Mouse (Mus musculus) thymus, postnatal 36 days (tissue): ENCODE results near the gene Mgrn1.
A peak's percentile ranks its signal among the peaks of the same experiment; 100 is the strongest.

Experiments used
- DNase-seq, 2 experiments: peaks; one replicate each; pipeline ENCODE4 v3.0.0; 2022; ENCODE audit warnings: mixed read lengths in 2 of 2

The Mgrn1 gene

DNA sequence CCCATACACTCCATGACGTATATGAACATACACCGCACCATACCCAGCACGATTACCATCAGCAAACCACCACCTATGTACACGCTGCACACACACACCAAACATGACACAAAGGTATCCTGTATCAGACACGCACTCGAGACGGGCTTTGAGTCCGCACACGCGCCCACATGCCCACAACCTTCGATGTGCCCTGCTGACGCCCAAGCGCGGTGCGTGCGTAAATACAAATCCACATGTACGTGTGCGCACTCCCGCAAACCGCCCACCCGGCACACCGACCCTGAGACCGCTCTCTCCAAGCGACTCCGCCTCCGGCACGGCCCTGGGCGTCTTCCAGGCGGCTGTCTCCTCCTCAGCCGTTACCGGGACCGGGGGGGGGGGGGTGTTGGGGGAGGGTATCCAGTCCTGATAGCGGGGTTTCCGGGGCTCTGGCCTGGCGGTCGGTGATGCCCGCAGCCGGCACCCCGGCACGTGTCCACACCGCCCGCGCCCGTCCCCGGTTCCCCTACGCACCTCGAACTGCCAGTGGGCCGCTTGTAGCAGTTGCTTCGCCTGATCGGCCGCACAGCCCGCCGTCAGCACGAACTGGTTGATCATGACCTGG is 6.8 kb upstream of the Mgrn1 start:
- DNase-seq, result no peak

DNA sequence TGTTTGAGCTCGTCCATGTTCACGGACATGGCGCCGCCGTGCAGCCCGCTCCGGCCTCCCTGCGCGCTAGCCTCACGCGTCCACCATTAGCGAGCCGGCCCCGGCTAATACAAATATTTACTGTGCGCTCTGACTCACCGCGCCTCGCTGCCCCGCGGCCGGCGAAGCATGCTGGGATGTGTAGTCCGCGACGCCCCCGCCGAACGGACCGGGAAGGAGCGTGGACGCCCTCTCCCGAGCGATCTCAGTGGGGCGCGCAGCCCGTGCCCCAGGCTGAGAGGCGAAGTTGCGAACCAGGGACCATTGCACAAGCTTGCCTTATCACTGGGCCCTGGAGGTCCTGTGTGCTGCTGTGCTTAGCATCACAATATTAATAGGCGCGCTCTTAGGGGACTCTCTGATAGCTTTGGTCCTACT is 6.3 kb upstream of the Mgrn1 start:
- peak; percentile 85 to 87 for DNase-seq

DNA sequence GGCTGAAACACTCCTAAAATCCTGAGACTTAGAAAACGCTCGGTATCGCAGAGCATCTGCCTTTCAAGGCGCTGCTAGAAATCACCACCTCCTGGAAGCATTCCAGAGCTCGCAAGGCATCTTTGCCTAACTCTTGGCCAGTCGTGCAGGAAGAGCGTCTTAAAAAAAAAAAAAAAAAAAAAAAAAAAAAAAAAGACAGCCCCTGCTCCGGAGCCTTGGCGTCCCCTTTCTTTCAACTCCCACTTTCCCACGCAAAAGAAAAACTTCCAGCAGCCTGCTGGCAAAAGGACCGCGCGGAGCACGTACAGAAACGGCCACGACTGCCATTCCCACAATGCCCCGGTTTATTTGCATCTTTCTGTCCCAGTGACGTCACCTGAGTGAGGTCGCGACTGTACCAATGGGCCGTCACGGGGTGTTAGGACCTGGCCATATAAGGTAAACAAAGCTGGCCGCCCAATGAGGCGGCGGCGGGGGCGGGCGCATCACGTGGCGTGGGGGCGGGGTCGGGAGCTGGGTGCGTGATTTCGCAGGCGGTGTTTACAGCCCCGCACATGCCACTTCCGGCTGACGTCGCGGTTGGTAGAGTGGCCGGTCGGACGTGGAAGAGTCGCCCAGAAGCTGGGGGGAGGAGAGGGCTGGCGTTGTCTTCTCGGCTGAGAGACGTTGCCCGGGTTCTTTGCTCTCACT is 5.8 kb upstream of the Mgrn1 start, which contains the start of gene Ubald1:
Gene Ubald1, minus strand, starts transcription at position 180 of the 690 bp plus-strand sequence.
- peak; percentile 93 to 96 for DNase-seq

DNA sequence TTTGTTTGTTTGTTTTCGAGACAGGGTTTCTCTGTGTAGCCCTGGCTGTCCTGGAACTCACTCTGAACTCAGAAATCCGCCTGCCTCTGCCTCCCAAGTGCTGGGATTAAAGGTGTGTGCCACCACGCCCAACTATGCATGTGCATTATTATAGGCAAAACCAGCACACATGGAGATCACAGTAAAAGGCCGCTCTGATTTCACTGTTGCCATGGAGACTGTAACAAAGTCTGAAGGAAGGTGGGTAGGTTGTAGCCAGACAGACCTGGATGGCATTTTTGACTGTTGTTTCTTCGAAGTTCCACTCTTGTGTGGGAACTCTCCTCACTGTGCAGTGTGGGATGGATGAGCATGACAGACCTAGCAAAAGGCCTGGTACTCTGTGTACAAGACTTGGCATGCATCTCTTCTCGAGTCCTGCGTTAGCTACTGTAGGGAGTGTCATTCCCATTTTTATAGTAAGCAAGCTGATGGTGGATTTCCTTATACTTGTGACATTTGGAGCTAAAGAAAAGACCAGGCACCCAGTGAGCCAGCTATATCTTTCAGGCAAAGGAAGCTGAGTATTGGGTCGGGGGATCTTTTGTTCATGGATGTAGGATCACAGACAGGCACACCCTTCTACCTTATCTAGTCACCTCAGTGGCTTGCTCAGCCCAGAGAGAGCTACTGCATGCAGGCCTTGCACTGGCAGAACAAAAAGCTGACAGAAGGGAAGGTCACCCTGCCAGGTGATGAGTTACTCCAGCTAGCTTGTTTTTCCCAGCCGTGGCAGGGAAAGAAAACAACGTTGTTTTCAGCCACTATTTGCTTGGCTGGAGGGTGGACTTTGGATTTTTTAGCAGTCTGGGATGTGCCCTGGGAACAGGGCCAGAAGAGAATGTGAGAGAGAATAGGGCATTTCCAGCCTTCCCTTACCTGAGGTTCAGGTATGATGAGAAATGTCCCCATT is 4.4 kb upstream of the Mgrn1 start:
- DNase-seq, result no peak

DNA sequence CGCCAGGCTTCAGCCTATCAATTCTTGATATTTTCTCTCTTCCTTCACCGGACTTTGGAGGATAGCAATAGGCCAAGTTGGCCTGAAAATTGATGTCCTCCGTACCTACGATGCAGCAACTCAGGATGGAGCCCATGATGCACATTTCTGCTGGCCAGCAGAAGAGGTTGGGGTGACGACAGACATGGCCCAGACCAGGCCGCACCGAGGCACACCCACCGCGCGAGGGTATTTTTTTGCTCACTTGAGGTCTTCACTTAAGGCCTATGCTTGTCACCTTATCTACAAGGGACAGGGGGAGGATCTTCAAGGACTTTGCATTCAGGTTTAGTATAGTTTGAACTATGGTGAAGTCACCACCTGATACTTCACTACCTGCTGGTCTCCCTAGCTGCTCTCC is 1.1 kb upstream of the Mgrn1 start:
- no peak for DNase-seq

DNA sequence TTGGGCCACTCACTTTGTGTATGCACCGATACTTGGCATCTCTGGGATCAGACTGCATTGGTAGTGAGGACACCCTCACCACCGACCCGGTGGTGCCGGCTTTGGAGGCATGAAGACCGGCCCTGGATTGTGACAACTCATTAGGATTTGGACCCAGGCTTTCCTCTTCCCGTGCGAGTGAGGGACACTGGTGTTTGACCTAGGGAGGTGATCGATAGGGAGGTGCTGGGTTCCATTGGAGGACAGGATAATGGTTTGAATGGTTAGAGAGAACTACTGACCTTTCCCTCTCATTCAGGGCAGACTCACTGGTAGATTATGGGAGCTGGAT is 606 bp downstream of the Mgrn1 start:
- no peak for DNase-seq

DNA sequence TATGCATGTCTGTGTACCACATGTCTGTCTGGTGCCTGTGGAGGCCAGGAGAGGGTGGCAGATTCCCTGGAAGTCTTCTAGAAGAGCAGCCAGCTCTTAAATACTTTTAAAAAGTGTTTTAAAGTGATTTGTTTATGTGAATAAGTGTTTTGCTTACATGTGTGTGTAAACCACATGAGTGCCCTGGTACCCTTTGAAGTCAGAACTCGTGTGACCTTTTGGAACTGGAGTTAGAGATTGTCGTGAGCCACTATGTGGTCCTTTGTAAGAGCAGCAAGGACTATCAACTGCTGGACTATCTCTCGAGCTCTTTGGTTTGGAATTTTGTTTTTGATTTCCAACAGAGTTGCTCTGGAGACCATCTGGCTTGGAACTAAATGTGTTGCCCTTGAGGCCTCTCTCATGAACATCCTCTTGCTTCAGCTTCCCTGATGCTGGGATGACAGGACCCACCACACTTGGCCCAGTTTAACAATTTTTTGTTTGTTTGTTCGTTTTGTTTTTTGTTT is 4.2 kb downstream of the Mgrn1 start:
- no peak for DNase-seq

DNA sequence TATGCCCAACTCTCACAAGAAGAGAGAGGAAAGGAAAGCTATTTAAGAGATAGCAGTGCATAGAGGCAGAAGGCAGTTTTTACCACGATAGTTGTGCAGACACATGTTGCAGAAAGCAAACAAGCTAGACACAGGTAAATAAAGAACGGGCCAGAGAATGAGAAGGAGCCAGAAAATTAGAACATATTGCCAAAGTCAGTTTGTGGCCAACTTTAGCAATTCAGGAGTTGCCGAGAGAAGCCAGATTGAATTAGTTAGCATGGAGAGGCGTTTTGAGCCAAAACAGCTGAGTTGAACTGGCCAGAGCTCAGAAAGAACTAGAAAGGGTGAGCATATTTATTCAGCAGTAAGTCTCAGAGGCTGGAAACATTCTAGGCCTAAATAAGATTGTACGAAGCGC is 6.1 kb downstream of the Mgrn1 start:
- no peak for DNase-seq

DNA sequence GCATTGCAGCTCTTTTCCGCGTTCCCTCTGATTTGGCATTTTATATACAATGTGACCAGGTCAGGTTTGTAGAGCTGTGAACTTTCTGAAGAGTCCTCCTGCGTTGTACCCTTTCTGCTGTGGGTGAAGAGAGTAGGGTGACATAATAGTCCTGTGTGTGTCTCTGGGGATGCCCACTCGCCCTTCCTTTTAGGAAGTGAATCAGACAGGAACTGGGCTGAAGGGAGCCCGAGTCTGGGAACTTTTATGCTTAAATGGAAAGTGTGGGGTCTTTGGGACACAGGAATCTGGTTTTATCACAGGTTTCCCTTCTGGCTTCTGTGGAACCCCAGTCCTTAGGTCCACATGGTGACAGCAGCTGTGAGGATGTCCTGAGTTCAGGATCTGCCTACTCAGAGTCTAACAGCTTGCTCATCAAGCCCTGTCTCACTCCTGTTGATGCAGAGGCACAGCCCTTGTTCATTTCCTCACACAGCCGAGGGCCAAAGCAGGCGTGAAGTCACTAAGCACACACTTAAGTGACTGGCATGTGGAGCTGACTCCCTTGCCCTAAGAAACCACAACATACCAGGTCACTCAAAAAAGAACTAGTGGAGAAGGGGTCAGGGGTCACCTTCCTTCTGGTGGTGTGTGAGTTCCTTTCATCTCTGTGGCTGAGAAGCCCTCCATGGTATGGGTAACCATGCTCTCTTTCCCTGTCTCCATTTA is 8.3 kb downstream of the Mgrn1 start:
- DNase-seq, result no peak

DNA sequence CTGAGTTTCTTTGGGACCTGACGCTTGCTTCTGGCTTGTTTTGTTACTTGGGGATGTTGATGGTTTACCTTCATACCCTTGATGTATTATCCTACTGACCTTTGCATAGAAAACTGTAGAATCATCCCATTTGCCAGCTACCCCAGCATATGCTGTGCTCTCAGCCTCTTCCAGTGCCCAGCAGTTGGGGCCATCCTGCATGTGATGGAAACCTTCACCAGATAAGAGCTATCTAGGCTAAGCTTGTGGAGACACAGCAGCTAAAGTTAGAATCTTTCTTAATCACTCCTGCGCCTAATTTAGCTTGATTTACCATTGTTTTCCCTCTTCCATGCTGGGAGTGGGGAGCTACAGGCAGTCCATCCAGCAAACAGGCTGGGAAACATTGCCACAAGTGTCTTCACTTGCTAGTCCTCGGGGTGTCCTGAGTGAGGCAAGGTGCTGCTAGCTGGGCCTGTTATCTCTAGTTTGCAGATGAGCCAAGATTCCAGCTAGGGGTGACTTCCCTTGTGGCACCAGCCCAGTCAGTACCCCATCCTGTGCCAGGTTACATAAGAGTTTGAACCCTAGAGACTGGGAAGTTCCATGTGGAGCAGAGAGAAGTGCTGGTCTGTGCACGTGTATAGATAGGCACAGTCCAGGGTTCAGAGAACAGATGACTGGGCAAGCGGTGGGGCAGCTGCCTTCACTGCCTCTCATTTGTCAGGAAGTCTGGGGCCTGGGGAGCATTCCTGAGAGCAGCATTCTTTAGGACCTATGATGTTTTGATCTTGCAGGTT is 10.4 kb downstream of the Mgrn1 start:
- DNase-seq, result no peak

DNA sequence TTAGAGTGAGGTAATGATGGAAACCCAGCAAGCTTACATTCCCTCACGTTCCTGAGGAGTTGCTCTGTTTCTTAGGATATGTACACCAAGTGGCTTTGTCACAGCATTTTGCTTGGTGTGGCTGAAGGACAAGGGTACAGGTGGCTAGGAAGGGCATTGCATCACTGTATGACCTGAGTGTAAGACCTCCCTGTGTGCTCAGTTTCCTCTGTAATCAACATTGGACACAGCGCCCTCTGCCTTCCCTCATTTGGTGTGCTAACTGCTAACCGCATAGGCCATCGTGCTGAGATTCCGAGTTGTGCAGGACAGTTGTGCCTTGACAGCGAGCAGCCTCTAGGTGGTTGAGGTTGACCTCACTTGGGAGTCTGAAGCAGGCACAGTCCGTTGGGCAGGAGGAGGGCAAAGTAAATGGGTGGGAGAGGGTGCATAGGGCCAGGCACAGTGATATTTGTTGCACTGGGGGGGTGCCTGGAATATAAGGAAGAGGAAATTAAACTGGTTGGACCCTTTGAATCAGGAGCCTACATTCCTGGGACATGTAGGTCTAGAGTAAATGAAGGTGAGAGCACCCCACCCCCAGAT is 11.2 kb downstream of the Mgrn1 start:
- DNase-seq, result no peak

DNA sequence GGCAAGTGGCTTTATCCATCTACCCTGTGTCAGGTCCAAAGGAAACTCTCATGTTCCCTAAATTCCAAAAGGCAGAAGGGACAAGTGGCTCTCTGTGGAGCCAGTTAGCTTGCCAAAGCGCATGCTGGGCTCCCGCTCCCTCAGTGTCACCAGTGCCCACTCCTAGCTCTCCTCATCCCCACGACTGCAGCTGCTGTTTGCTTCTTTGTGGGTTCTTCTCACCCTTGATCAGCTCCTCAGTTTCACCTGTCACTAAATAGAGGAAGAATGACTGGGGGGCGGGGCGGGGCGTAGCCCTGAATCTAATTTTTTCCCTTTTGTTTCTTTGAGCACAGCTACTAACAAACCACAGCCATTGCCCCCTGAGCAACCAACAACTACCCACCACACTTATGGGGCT is 12.8 kb downstream of the Mgrn1 start:
- DNase-seq, result peak in 1 of 2 experiments; percentile 34

DNA sequence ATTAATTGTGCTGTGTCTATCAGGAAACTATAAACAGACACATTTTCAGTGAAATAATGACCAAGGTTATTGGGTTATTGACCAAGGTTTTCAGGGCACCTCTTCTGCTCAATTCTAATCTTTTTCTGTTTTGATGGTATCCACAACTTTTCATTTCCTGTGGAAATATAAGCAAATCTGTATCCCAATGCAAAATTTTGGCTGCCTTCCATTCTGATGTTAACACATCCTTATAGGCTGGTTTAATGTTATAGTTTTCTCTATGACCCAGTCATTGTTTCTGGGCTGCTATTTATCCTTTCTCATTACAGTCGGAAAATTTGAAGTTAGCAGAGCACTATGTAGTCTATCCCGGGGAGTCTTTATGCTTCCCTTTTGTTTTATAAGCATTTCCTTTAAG is 13.7 kb downstream of the Mgrn1 start:
- no peak for DNase-seq

DNA sequence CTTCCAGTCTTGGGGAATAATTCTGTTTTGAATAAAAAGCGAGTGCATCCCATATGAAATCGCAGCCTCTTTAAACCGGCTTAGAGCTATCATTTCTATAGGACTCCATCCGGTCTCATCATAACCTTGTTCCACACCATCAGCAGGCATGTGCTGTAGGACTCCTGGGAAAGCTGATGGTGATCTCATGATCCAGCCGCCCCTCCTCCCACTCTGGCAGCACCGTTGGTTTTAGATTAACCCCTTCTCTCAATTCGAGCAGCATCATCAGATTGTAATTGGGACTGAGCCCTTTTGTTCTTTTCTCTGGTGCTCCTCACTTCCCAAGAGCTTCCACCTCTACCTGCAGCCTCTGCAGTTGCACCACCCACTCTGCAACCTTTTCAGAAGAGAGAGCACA is 15.1 kb downstream of the Mgrn1 start:
- DNase-seq, result no peak

DNA sequence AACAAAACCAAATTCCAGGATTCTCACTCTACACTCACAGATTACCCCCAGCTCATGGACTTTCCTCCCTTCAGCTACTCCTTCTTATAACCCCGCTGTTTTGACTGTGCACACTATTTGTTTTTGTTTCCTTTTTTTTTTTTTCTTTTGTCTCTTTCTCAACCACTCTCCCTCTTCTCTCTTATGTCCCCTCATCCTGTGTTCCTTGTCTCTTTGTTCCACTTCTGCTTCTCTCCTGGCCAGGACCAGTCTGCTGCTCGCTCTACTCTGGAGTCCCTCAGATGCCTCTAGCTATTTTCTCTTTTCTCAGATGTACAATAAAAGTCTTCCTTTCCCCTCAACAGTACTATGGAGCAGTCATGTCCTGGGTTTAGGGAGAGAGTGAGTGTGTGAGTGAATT is 16.3 kb downstream of the Mgrn1 start:
- DNase-seq, result no peak

DNA sequence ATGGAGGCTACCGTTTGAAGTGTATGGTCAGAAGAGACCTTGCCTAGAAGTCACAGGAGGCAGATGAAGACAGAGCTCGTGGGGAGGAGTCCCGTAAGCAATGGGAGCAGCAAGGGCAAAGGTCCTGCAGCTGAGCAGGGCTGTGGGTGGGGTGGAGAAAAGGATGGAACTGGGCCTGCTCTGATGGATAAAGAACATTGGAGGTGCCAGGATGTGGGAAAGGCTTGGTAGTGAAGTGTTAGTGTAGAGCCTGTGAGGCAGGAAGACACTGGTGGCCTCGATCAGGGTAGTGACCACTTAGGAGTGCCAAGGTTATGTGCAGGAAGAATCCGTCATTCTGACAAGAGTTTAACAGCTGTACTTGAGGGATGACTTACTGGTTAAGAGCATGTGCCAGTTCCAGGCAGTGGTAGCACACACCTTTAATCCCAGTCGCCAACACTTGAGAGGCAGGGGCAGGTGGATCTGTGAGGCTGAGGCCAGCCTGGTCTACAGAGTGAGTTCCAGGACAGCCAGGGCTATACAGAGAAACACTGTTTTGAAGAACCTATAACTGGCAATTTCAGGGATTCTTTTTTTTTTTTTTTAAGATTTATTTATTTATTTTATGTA is 17.5 kb downstream of the Mgrn1 start:
- no peak for DNase-seq

DNA sequence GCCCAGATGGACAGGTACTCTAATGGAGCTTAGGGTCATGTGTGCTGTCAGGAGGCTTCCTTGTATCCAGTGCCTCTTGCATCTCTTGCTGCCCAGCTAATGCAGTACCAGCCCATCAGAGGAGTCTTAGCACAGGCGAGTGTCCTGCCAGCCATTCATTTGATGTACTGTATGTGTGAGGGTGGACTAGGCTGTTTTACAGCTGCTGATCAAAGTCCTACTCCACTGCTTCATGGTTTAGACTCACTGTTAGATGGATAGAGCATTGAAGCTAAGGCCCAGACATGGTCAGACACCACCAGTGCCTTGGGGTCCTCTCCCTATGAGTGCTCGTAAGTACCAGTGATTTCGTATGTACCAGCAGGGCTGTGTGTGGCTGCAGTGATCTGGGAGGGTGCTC is 18.8 kb downstream of the Mgrn1 start:
- DNase-seq, result no peak

DNA sequence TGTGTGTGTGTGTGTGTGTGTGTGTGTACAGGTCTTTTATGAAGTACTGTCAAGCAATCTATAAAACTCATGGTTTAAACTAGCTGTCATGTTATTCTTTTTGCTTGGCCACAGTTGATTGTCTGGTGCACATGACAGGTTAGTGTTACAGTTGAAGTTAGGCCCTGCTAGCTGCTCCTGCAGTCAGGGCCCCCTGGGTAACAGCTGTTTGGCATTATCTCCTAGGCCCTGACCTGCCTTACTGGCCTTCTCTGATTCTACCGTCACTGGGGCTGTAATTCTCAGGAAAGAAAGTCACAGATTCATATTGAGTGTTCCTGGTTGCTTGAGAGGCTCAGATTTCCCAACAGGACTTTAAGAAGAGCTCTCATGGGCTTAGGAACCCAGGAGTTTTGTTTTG is 19.5 kb downstream of the Mgrn1 start:
- DNase-seq, result no peak

DNA sequence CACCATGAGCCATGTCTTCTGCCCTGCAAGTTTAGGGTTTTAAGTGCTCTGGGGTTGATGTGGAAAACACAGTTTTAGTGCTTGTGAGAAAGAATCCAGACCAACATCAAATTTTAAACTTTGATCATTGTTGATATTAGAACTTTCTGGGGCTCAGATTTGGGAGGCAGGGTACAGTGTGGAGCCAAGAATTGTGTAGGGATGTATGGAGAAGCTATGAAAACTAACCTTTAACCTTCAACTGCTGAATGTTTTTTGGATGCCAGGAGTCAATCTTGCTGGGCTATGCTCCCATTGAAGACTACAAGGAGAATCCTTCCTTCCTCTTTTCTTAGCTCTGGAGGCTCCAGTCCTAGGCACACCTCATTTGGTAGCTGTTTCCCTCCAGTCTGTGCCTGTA is 20.5 kb downstream of the Mgrn1 start:
- DNase-seq, result no peak

DNA sequence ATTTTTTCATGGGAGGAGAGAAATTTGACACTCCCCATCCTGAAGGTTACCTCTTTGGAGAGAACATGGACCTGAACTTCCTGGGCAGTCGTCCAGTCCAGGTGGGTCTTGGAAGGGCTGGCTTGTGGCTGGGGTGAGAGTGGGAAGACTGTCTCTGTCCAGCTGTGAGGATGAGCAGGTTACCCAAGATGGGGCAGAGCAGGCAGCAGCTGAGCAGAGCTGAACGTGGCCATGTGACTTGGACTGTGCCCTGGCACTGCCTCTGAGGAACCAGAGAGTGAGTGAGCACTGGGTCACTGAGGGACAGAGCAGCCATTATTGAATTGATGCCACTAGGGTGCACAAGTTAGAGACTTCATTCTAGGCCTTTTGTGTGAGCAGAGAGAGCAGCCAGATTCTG is 21.3 kb downstream of the Mgrn1 start:
- DNase-seq, result no peak

DNA sequence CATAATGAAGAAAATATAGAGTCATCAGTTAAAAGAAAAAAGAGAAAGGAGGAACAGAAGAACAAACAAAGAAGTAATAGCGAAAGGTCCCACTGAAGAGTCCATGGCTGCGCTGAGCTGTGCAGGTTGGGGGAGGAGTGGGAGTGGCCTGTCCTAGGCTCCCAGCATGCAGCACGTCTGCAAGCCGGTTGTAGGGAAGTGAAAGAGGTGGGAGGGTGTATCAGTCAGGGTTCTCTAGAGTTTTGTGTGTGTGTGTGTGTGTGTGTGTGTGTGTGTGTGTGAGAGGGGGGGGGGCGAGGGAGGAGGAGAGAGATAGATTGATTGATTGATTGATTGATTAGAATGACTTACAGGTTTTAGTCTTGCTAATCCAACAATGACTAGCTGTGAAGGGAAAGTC is 21.9 kb downstream of the Mgrn1 start:
- no peak for DNase-seq
